Comparison of ENCODE assay signal across 9 mouse cellular contexts in the genomic region with DNA sequence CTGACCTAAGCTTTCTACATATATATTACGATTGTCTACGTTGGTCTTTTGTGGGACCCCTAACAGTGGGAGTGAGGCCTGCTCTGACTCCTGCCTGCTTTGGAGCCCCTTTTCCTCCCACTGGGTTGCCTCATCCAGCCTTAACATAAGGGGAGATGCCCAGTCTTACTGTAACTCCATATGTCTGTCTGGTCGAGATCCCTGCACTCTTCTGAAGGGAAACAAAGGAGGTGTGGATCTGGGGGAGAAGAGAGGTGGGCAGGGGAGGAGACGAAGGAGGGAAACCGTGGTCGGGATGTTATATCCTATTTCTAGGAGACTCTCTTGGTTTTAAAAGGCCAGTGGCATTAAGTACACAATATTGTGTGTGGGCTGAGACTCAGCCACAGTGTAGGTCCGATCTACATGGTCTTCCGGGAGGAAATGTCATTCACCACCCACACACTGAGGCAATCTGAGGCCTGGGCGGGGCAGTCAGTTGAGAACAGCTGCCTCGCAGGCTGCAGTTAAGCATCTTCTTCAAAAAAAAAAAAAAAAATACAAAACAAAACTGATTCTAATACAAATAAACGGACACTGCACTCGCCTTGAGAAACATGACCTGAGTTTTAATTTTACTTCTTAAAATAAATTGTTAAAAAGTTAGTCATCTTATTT. TPM values are rescaled to one million over a fixed set of nuclear protein-coding genes. Genes with fewer than 3 reads are reported as not detected.
DNase-seq lines count a peak whose midpoint lies in the region; ATAC-seq and TF ChIP-seq lines count a peak whose summit lies in the region.
"Had no signal": no experiment of that assay in that cellular context is flagged by ENCODE, and none has a peak within 500 bp of the region (broad histone marks: within the 10 kb centered on the region; RNA-seq: fewer than 3 reads in every experiment).

No protein-coding gene starts in this region.

- no peak for TF ChIP-seq POLR2A in kidney, adult 2 months (IDR thresholded peaks at IDR 0.05; ENCODE audit: low read depth, low read length)
- no peak for TF ChIP-seq POLR2A in MEL (IDR thresholded peaks at IDR 0.05; ENCODE audit: control insufficient read depth in 1 of 2, insufficient read depth in 1 of 2, low read depth in 1 of 2, low read length in 2 of 2, poor library complexity in 1 of 2)

- TF ChIP-seq RAD21 in MEL (IDR thresholded peaks at IDR 0.05; ENCODE audit: low read depth, low read length) = no peak

- no peaks in the 10 kb centered on the region for H3K4me1 ChIP-seq in kidney, adult 2 months (ENCODE audit: control insufficient read depth, insufficient read depth, low read length)
- no peaks in the 10 kb centered on the region for H3K4me1 ChIP-seq in MEL (ENCODE audit: control insufficient read depth in 1 of 2, insufficient read depth in 2 of 2, low read length in 2 of 2)
- H3K4me1 ChIP-seq in forebrain, embryonic 10.5 days = peaks cover 13% of the 10 kb centered on the region
- H3K4me1 ChIP-seq: forebrain, embryonic 13.5 days had no signal

- no peak for TF ChIP-seq CTCF in kidney, adult 2 months (conservative IDR thresholded peaks at IDR 0.05; ENCODE audit: insufficient read depth, insufficient read length, low read depth, low read length)
- no peak for TF ChIP-seq CTCF in MEL (IDR thresholded peaks at IDR 0.05 in 2 of 3, conservative IDR thresholded peaks at IDR 0.05 in 1 of 3; ENCODE audit: control insufficient read depth in 1 of 3, insufficient read depth in 1 of 3, low read depth in 2 of 3, low read length in 3 of 3, poor library complexity in 1 of 3, severe bottlenecking in 1 of 3)

- TF ChIP-seq EP300 in MEL (IDR thresholded peaks at IDR 0.05; ENCODE audit: low read depth in 1 of 2, low read length in 2 of 2) = no peak

- DNase-seq in kidney, adult 2 months = peak; percentile 19
- DNase-seq in kidney, adult 9 months = no peak
- DNase-seq in MEL (ENCODE audit: low read depth, low spot score) = peak; percentile 35
- DNase-seq in heart, postnatal 36 days = peak; percentile 35 to 37
- DNase-seq in forebrain, embryonic 10.5 days (ENCODE audit: extremely low spot score, low spot score) = no peak
- DNase-seq in frontal cortex, postnatal 36 days (ENCODE audit: low spot score in 2 of 2) = no peak
- no peak for DNase-seq in frontal cortex, adult 2 months (ENCODE audit: extremely low spot score in 1 of 2, low spot score in 1 of 2)

- intact Hi-C loops in heart, postnatal 36 days (cut with DNase I) = loop anchor here (5.0 kb wide), 1 partner anchor 318 kb away; a partner anchor contains a TSS

- H3K27me3 ChIP-seq in kidney, adult 2 months (replicated peaks; ENCODE audit: control insufficient read depth, insufficient read depth, low read length) = no peaks in the 10 kb centered on the region
- no peaks in the 10 kb centered on the region for H3K27me3 ChIP-seq in MEL (ENCODE audit: control insufficient read depth in 1 of 2, insufficient read depth in 2 of 2, low read length in 2 of 2)
- no peaks in the 10 kb centered on the region for H3K27me3 ChIP-seq in forebrain, embryonic 10.5 days (ENCODE audit: poor library complexity, severe bottlenecking)
- H3K27me3 ChIP-seq: forebrain, embryonic 13.5 days had no signal

- peak; percentile 58; the same call in 1 of the 2 replicates for ATAC-seq in neutrophil, adult 5-6 weeks (ENCODE audit: extremely low read depth, insufficient number of reproducible peaks, low FRiP score, poor library complexity, severe bottlenecking)
- ATAC-seq: forebrain, embryonic 13.5 days had no signal

- WGBS in kidney, adult 2 months = 60% methylated on average over 12 of the region's 12 CpGs
- 86% methylated on average over 12 of the region's 12 CpGs for WGBS in forebrain, embryonic 10.5 days

- H3K4me3 ChIP-seq in kidney, adult 2 months (ENCODE audit: insufficient read depth, low read depth, low read length) = no peak overlapping the region
- H3K4me3 ChIP-seq in MEL (ENCODE audit: control insufficient read depth in 1 of 2, insufficient read depth in 1 of 2, low read depth in 2 of 2, low read length in 2 of 2) = peak overlapping the region in 1 of 2 experiments; percentile 10; a peak in 1 of 4 replicates
- no peak overlapping the region for H3K4me3 ChIP-seq in forebrain, embryonic 10.5 days
- H3K4me3 ChIP-seq: forebrain, embryonic 13.5 days had no signal

- H3K9me3 ChIP-seq in MEL (replicated peaks; ENCODE audit: insufficient read depth, low read length) = no peaks in the 10 kb centered on the region
- H3K9me3 ChIP-seq in forebrain, embryonic 10.5 days = no peaks in the 10 kb centered on the region
- H3K9me3 ChIP-seq: forebrain, embryonic 13.5 days had no signal

- 0 out of 2 replicates have a peak overlapping the region, but pooled peaks have one; percentile 8 for H3K9ac ChIP-seq in MEL (ENCODE audit: control insufficient read depth, low read depth, low read length, poor library complexity, severe bottlenecking)
- H3K9ac ChIP-seq: forebrain, embryonic 13.5 days had no signal

- H3K27ac ChIP-seq in kidney, adult 2 months (ENCODE audit: insufficient read depth, low read depth, low read length) = no peak overlapping the region
- H3K27ac ChIP-seq in MEL (ENCODE audit: control insufficient read depth, low read depth, low read length) = no peak overlapping the region
- no peak overlapping the region for H3K27ac ChIP-seq in forebrain, embryonic 10.5 days
- H3K27ac ChIP-seq: forebrain, embryonic 13.5 days had no signal

- H3K79me2 ChIP-seq in MEL (ENCODE audit: control insufficient read depth, insufficient read depth, low read length, poor library complexity) = no peaks in the 10 kb centered on the region

- H3K36me3 ChIP-seq in kidney, adult 2 months (ENCODE audit: control insufficient read depth, insufficient read depth, low read length) = no peaks in the 10 kb centered on the region
- H3K36me3 ChIP-seq in MEL (ENCODE audit: control insufficient read depth in 1 of 2, insufficient read depth in 2 of 2, low read length in 2 of 2) = no peaks in the 10 kb centered on the region; a peak in 1 of 4 replicates
- H3K36me3 ChIP-seq in forebrain, embryonic 10.5 days (replicated peaks) = no peaks in the 10 kb centered on the region

TF ChIP-seq in MEL, 35 proteins besides CTCF, POLR2A, EP300 and RAD21:
- TF ChIP-seq CHD1 (IDR thresholded peaks at IDR 0.05; ENCODE audit: low read depth, low read length) (no peak), ZNF384 (IDR thresholded peaks at IDR 0.05; ENCODE audit: low read depth, low read length) (0 out of 2 replicates have a peak, but pooled peaks have one; percentile 19), CHD2 (IDR thresholded peaks at IDR 0.05; ENCODE audit: low read length) (no peak)
TF ChIP-seq in MEL: peak in this region for 1.

RNA-seq across cellular contexts. Expression of a gene that starts 20.0 kb away (rescaled TPM):
- 0.88 and 1.0 TPM in 2 replicates for polyA plus RNA-seq in kidney, adult 2 months (2012; rRNA removed)
- total RNA-seq in MEL (2012; rRNA removed) = not detected in 2 replicates
- not detected for polyA plus RNA-seq in MEL (2012; ENCODE audit: insufficient read depth in 1 of 2, insufficient read length in 2 of 2, low read depth in 1 of 2, low replicate concordance in 2 of 2, missing spikeins in 1 of 2)
- total RNA-seq in heart, postnatal 36 days (2021) = under 1 TPM; 0.11 to 0.19 TPM
- 0.35 TPM in 1 of 2 replicates, not detected in the other for total RNA-seq in neutrophil, adult 5-6 weeks (2017)
- 0.14 and 0.22 TPM in 2 replicates for polyA plus RNA-seq in forebrain, embryonic 10.5 days (2016; fragmentation: Nextera tagmentation; extraction: Ambion mirVana)
- 0.08 and 0.17 TPM in 2 replicates for polyA plus RNA-seq in frontal cortex, adult 2 months (2012; rRNA removed)

Comparison
In these comparisons a context has a peak if more than half of its experiments do, and no peak if none do; other contexts are left out.
1. DNase-seq: peak in kidney, adult 2 months (single experiment), MEL (single experiment) and heart, postnatal 36 days (2 of 2); none in kidney, adult 9 months (single experiment), forebrain, embryonic 10.5 days (single experiment), frontal cortex, postnatal 36 days (0 of 2) and frontal cortex, adult 2 months (0 of 2).